Mouse (Mus musculus) ovary, adult 18-20 months (tissue): ENCODE measurements around the gene Srcap.

ENCODE experiments used
- DNase-seq: peaks from one replicate; pipeline ENCODE4 v3.0.0; 2022; ENCODE audit warnings: low spot score, mixed read lengths

The Srcap gene

GRCm38 (mm10) chr7:127574115-127574514 is 62.3 kb downstream of the Srcap start:
- no peak for DNase-seq

DNA sequence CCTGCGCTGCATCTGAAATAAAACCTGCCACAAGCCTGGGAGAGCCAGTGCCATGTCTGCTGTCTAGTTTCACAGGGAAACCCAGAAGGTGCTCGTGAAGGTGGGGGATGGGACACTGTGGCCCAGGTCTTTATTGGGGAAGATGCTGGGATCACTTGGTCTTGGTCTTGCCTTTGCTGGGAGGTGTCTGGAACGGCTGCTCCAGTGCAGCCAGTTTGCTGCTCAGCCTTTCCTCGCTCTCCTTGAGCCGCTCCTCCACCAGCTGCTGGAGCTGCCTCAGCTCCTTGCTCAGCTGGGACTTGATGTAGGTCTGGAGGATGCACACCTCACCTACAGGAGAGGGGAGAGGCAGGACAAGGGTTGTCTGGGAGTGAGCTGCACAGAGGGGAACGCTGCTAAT is 71.5 kb downstream of the Srcap start:
- DNase-seq = no peak

DNA sequence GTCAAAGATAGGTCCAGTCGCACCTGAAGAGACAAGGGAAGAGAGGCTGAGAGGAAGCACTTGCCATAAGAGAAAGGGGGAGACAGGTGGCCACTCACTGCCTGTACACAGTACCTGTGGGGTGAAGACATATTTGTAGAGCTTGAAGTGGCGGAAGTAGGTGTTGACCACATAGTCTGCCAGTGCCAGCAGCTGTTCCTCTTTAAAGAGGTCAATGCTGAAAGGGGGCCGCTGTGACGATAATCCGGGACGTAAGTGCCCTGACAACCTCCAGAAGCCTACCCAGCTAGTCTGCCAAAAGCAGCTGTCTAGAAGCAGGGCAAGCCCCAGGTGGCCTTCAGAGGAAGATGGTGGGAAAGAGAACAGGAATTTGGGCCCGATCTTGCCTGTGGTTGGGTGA is 73.2 kb downstream of the Srcap start:
- no peak for DNase-seq

DNA sequence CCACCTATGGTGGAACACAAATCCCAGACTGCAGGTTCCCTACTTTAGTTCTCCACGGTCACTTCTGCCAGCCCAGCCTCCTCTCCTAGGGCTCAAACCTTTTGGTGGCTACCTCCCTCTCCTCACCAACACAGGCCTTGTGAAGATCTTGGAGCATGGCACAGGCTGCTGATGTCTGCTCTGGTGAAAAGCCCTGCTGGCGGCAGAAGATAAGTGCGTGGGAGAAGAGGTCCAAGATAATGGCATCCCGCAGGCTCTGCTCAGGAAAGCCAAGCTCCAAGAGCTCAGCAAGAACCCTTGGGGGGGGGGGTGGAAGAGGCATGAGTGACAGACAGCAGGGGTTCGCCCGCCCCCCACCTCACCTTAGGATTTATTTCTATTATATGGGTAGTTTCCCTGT is 74.4 kb downstream of the Srcap start:
- DNase-seq = no peak

DNA sequence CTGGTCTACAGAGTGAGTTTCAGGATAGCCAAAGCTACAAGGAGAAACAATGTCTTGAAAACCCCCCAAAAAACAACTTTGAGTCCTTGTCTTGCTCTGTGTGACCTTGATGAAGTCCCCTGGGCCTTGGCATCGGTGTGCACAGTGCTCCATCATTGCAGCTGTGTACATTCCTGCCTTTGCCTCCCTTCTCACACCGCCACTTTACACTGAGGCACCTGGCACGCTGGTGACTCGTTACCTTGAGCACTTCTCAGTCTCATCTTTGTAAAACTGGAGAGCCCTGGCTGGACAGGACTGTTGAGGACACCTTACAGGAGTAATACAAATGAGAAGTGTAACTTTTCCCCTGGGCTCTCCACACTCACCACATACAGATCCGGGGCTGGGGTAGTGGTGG is 75.4 kb downstream of the Srcap start:
- DNase-seq = no peak

GRCm38 (mm10) chr7:127588011-127588871 is 76.5 kb downstream of the Srcap start, which contains the start of the genes Ccdc189 and Rnf40:
Gene Ccdc189 (minus strand): TSS chr7:127588595.
Gene Rnf40 (plus strand): TSS chr7:127588767.
- peak; percentile 96 for DNase-seq

GRCm38 (mm10) chr7:127588901-127589300 is 77.1 kb downstream of the Srcap start:
- no peak for DNase-seq

DNA sequence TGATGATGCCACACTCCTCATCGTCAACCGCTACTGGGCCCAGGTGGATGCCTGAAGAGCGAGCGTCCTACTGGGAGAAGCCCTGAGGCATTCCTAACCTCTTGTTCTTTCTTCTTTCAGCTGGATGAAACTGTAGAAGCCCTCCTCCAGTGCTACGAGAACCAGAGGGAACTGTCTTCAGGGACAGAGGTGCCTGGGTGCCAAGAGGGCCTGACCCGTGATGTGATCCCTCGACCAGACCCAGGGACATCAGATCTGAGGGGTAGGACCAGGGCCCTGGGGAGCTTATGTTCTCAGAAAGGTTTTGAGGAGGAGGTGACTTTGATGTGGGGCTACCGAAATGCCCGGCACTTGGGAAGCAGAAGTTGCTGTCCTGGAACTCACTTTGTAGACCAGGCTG is 77.9 kb downstream of the Srcap start:
- no peak for DNase-seq

- DNase-seq = no peak
Measured at GRCm38 (mm10) chr7:127591108-127591507, 79.3 kb downstream of the Srcap start.

DNA sequence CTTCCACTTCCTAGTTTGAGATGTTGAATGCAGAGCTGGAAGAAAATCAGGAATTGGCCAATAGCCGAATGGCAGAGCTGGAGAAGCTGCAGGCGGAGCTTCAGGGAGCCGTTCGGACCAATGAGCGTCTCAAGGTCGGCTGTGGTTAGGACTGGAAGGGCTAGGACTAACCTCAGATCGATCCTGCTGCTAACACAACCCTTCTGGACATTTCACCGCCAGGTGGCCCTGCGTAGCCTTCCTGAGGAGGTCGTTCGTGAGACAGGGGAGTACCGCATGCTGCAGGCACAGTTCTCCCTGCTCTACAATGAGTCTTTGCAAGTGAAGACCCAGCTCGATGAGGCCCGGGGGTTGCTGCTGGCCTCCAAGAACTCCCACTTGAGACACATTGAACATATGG is 80.8 kb downstream of the Srcap start:
- peak; percentile 33 for DNase-seq

DNA sequence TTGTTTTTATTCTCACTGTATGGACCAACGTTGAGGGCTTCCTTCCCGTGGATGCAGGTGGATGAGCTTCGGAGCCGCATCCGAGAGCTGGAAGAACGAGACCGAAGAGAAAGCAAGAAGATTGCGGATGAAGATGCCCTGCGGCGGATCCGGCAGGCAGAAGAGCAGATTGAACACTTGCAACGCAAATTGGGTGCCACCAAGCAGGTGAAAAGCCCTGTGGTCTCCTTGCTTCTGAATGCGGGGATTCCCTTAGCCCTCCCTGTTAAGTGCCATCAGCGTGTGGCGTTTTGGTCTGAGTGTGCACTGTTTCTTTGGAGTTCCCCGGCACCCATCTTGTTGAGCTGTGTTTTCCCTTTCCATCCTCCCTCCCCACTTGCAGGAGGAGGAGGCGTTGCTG is 85.0 kb downstream of the Srcap start:
- no peak for DNase-seq

DNA sequence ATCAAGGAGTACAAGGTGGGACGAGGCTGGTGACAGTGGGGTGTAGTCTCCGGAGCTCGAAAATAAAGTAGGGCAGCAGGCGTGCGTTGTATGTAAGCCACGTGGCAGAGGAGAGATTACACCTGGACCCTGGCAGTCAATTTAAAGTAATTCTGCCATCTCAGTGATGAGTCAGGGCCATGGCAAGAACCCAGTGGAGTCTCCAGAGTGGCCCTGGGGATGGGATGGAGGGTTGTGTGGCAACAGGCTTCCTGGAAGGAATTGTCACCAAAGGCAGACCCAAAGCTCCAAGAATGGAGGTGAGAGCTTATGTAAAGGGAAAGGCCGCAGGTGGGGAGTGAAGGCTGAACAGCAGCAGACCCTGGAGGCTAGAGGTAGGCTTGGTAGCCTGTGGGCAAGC is 88.8 kb downstream of the Srcap start:
- DNase-seq = no peak

- no peak for DNase-seq
Measured at GRCm38 (mm10) chr7:127601735-127602134, 90.0 kb downstream of the Srcap start.

- no peak for DNase-seq
Measured at GRCm38 (mm10) chr7:127602903-127603302, 91.1 kb downstream of the Srcap start.

GRCm38 (mm10) chr7:127604256-127604655 is 92.5 kb downstream of the Srcap start:
- DNase-seq = no peak

- no peak for DNase-seq
Measured at GRCm38 (mm10) chr7:127607150-127607549, 95.4 kb downstream of the Srcap start.
